Mouse (Mus musculus): ENCODE data around the gene Fam49a.

- TF ChIP-seq CTCF (IDR thresholded peaks at IDR 0.05; ENCODE audit: control insufficient read depth, insufficient read depth, insufficient read length), result no peak
- no peak for TF ChIP-seq MYOD1 (IDR thresholded peaks at IDR 0.05; ENCODE audit: control insufficient read depth, insufficient read length, low read depth)
- TF ChIP-seq CEBPB (IDR thresholded peaks at IDR 0.05; ENCODE audit: low read depth), result no peak
- TF ChIP-seq USF1 (IDR thresholded peaks at IDR 0.05; ENCODE audit: low read depth), result no peak
- TF ChIP-seq MAX (IDR thresholded peaks at IDR 0.05), result no peak
Observed at GRCm38 (mm10) chr12:12318140-12318734, 56.3 kb downstream of the Fam49a start.

Measured in C2C12 (cell line).